Mouse (Mus musculus): ENCODE data around the gene Macrod1. TPM values are rescaled to one million over a fixed set of nuclear protein-coding genes. Genes with fewer than 3 reads are reported as not detected.

The Macrod1 gene
- polyA plus RNA-seq, 1 experiment = 19.2 TPM

DNA sequence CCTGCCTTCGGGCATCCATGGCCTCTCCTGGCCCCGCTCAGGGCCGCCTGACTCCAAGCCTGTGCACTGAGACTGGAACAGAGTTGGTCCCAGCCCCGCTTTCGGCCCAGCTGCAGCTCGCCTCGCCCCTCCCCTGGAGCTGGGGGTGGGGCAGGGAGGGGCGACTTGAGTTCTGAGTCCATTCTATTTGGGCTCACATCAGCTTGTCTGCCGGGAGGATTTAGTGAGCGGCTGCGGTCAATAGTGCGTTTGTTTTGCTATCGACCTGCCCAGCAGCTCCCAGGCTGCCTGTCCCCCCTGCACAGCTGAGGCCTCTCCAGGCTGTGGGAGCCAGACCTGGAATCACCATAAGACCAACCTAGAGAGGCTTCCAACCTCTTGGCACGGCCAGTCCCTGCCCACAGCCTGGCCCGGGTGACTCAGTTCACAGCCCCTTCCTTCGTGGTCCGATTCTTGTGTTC, 78.1 kb downstream of the Macrod1 start:
- WGBS = 30% methylated on average over 17 of the region's 17 CpGs
- no peak for DNase-seq (ENCODE audit: low read depth, low spot score)

DNA sequence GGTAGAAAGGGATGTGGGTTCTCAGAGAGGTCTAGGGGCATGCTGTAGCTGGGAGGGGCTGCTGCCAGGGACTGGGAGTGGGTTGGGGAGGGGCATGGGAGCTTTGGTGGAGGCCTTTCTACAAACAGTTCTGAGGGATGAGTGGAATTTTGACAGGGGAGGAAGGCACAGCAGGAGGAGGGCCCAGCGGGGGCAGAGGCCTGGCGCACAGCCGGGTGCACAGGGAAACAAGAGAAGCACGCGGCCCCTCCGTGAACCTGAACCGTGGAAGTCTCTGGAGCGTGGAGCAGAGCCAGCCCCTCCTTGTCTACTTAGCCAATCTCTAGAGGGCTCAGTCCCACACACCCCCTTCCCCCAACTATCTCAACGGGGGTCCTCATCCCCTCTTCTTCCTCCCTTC, 78.9 kb downstream of the Macrod1 start:
- no peak for DNase-seq (ENCODE audit: low read depth, low spot score)
- 21% methylated on average over 9 of the region's 9 CpGs for WGBS

DNA sequence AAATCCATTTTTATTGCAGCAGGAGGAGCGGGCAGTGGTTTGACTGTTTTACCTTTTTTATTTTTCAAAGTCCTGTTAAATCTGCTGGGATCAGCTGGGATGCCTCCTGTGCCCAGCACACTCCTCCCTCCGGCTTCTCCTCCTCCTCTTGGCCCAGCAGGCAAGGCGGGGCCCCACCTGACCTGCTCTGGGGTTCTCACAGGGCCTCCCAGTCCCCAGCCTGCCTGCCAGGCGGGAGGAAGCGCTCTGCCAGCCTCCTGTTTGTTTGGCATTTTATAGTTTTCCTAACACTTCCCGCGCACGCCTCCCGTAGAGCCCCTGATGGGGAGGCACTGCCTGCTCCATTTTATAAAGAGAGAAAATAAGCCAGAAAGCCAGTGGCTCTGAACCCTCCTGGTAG, 79.4 kb downstream of the Macrod1 start:
- 41% methylated on average over 9 of the region's 9 CpGs for WGBS
- no peak for DNase-seq (ENCODE audit: low read depth, low spot score)

GRCm38 (mm10) chr19:7136714-7137498, 80.3 kb downstream of the Macrod1 start:
- peak; percentile 58 for DNase-seq (ENCODE audit: low read depth, low spot score)
- 33% methylated on average over 14 of the region's 14 CpGs for WGBS

GRCm38 (mm10) chr19:7138327-7138726, 81.7 kb downstream of the Macrod1 start:
- WGBS = 49% methylated on average over 14 of the region's 14 CpGs
- DNase-seq (ENCODE audit: low read depth, low spot score) = no peak

DNA sequence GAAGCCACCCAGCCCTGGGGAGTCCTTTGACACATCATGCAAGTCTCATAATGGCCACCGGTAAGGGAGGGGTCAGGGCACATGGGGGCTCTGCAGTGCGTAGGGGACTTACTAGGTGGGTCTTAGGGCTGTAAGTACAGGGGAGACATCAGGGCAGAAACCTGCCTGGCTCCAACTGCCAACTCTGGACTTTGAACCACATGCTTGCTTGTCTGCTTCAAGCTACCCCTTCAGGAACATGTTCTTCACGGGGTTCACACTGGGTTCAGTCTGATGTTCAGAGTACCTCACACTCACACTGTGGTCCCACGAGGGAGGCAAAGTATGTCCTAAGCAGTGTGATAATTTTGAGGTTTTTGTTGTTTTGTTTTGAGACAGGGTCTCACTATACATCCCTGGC, 82.7 kb downstream of the Macrod1 start:
- no peak for DNase-seq (ENCODE audit: low read depth, low spot score)
- WGBS = 49% methylated on average over 4 of the region's 4 CpGs

GRCm38 (mm10) chr19:7140373-7140772, 83.8 kb downstream of the Macrod1 start:
- no peak for DNase-seq (ENCODE audit: low read depth, low spot score)
- 91% methylated on average over 6 of the region's 6 CpGs for WGBS

- DNase-seq (ENCODE audit: low read depth, low spot score) = no peak
- 87% methylated on average over 12 of the region's 12 CpGs for WGBS
Measured at GRCm38 (mm10) chr19:7140856-7141421, 84.3 kb downstream of the Macrod1 start.

- DNase-seq (ENCODE audit: low read depth, low spot score) = no peak
- WGBS = 55% methylated on average over 5 of the region's 5 CpGs
Measured at GRCm38 (mm10) chr19:7142207-7142915, 85.8 kb downstream of the Macrod1 start.

DNA sequence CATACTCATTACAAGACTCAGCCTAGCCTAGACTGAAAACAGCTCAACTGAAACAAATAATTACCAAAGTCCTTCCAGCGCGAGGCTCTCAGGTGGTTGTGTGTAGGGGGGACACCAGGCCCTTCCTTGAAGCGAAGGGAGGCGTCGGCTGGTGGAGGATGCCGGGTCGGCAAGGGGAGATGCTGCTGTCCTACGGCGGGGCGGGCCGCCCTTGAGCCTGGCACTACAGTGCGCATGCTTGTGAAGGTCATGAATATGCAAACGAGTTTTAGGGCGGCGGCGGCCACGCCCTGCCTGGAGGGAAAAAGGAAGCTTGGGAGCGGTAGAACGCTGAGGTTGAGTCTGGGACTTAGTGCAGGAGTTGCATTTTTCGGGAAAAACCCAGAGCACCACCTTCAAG, 87.2 kb downstream of the Macrod1 start:
- 2% methylated on average over 20 of the region's 20 CpGs for WGBS
- peak; percentile 55 for DNase-seq (ENCODE audit: low read depth, low spot score)

DNA sequence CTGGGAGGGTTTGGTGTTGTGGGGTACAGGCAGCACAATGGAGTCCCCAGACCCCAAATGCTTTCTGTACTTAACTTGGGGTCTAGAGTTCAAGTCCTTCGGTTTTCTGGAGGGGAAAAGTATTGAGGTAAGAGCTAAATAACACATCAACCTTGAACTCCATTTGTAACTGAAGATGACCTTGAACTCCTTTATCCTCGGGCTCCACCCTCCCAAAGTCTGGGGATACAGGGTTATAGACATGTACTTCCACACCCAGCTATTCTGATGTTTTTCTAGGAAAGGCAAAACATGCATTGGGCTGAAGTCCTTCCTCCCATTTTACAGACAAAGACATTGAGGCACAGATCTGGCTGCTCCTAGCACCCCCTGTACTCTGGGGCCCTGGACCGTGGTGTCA, 87.8 kb downstream of the Macrod1 start:
- 68% methylated on average over 3 of the region's 3 CpGs for WGBS
- DNase-seq (ENCODE audit: low read depth, low spot score) = no peak

DNA sequence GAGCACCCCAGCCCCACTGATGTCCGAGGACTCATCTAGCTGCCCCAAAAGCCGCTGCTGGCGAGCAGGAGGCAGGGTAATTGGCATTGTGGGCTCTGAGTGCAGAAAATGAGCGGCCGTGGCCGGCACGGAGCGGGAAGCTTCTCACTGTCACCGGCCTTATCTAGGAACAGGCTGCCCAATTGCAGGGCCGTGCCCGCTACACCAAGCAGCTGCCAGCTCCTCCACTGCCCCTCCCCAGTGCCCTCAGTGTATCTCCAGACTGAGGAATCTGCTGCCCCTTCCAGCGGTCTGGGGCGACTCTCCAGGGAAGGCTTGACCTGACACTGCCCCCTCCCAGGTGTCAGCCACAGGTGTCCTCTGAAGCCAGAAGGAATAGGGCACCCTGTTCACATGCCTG, 89.8 kb downstream of the Macrod1 start:
- WGBS = 79% methylated on average over 13 of the region's 13 CpGs
- no peak for DNase-seq (ENCODE audit: low read depth, low spot score)

GRCm38 (mm10) chr19:7148096-7148495, 91.5 kb downstream of the Macrod1 start:
- 61% methylated on average over 4 of the region's 4 CpGs for WGBS

GRCm38 (mm10) chr19:7148541-7149085, 92.0 kb downstream of the Macrod1 start:
- no peak for DNase-seq (ENCODE audit: low read depth, low spot score)

More at GRCm38 (mm10) chr19:7148096-7148495, 91.5 kb downstream of the Macrod1 start:
- no peak for DNase-seq (ENCODE audit: low read depth, low spot score)

DNA sequence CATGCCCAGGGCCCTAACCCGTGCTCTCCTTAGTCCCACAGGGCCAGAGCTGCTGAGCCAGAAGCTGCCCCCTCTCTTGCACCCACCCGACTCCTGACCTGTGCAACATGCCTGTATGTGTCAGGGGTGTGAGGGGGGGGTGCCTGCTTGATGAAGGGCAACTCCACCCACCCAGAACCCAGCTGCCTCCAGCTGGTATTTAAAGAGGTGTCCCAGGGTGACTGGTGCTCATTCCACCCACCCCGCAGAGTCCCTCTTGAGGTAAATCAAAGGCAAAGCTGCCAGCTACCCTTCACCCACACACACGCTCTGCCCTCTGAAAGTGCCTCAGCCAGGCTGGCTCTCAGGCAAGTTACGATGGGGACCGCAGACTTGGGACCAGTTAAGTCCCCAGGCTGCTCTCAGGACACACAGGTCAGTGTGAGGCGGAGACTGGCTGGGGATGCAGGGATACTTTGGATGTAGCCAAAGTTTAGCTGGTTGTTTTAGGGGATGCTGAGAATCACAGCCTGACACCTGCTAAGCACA, 92.6 kb downstream of the Macrod1 start:
- WGBS = 85% methylated on average over 7 of the region's 7 CpGs
- DNase-seq (ENCODE audit: low read depth, low spot score) = no peak

More at GRCm38 (mm10) chr19:7148541-7149085, 92.0 kb downstream of the Macrod1 start:
- WGBS = 80% methylated on average over 8 of the region's 8 CpGs

DNA sequence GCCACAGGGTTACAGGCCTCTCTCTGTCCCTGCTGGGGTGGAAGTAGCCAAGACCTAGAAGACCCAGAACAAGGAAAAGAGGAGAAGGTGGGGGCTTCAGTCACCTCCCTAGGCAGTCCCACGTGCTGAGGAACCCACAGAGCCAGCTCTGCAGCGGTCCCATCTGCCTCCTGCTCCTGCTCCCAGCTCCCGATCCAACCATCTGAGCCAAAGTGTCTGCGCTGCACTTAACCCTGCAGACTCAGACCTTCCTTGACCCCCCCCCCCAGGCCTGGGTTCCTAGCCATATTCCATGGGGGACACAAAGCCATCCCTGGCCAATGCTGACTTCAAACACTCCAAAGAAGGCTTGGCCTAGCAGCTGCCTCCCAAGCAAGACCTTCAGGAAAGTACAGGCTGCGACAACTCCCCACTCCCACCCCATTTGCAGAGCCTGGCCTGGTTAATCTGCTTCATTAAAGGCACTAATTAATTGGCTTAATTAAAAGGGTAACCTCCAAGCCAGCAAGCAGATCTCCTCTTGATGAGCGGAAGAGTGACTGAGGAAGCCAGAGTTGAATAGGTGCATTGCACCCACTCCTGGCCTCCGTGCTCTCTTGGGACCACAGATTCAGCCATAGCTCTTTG, 94.8 kb downstream of the Macrod1 start:
- WGBS = 93% methylated on average over 7 of the region's 7 CpGs
- no peak for DNase-seq (ENCODE audit: low read depth, low spot score)

DNA sequence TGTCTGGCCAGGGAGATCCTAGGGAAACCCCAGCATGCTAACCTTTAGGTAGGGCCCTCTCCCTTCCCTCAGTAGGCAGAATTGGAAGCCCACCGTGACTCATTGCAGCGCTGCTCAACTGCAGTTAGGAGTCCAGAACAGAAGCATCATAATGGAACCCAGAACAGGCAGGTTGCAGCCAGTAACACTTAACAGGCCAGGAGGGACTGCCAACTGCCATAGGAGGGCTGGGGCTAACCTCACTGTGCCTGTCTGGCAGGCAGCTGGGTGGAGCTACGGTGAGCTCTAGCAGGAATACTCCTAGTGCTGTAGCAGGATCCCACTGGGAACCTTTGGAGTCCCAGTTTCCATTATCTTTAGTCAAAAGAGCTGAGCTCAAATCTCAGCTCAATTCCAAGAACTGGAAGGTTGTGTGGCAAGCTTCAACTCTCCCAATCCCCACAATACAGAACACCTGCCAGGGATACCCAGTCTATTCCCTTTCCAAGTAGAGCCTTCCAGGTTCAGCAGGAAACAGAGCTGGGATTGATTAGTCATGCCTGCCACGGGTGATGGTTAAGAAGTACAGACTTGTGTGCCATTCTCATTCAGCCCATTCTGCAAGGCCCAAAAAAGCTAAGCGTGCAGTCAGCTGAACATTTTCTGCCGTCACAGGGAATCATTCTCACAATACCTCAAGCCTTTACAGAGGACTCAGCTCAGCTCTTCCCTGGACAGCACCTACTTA, 95.5 kb downstream of the Macrod1 start:
- DNase-seq (ENCODE audit: low read depth, low spot score) = no peak
- 92% methylated on average over 6 of the region's 6 CpGs for WGBS

DNA sequence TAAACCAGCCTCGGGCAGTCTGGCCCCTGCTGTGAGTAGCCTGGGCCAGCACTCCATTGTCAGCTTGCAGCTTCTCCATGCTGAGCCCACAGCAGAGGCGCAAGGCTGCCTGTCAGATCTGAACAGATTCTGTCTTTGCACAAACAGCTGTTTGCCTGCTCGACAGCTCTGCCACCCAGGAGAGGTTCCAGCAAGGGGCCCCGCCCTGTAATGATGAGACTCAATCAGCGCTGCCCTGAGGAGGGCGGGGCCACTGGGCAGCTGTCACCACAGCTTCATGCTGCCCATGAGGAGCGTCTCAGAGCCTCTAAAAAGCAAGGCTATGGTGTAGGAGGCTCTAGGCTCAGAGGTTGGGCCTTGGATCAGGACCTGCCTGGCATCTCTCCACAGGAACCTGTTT, 96.6 kb downstream of the Macrod1 start:
- no peak for DNase-seq (ENCODE audit: low read depth, low spot score)
- WGBS = 14% methylated on average over 7 of the region's 7 CpGs

- no peak for DNase-seq (ENCODE audit: low read depth, low spot score)
- WGBS = 61% methylated on average over 6 of the region's 6 CpGs
Measured at GRCm38 (mm10) chr19:7155196-7155595, 98.6 kb downstream of the Macrod1 start.

Measured in large intestine, adult 2 months (tissue).